Mouse (Mus musculus) spleen, adult 2 months (tissue): ENCODE measurements around the gene St6galnac3.

Experiments used
- CTCF ChIP-seq: fragments of 200-500 bp; IDR thresholded peaks from 2 replicates; pipeline ENCODE4 v1.5.1; 2011; ENCODE audit warnings: mild to moderate bottlenecking, inconsistent platforms; ENCODE audit not compliant: insufficient read depth, insufficient read length, insufficient replicate concordance; ENCODE audit errors: extremely low read depth
- POLR2A ChIP-seq: fragments of 200-500 bp; IDR thresholded peaks from 2 replicates; pipeline ENCODE4 v1.6.1; 2011; ENCODE audit warnings: low read depth, low read length, inconsistent platforms

- no peak for TF ChIP-seq POLR2A
- no peak for TF ChIP-seq CTCF
These were observed 232.0 kb downstream of the St6galnac3 start for GRCm38 (mm10) chr3:153492986-153493385.
